ENCODE assay signal across 13 mouse cellular contexts in genomic region chr11:106387020-106387419, GRCm38 (mm10). TPM values are rescaled to one million over a fixed set of nuclear protein-coding genes. Genes with fewer than 3 reads are reported as not detected.
DNase-seq lines count a peak whose midpoint lies in the region; ATAC-seq and TF ChIP-seq lines count a peak whose summit lies in the region.
"Had no signal": no experiment of that assay in that cellular context is flagged by ENCODE, and none has a peak within 500 bp of the region (broad histone marks: within the 10 kb centered on the region; RNA-seq: fewer than 3 reads in every experiment).

No protein-coding gene starts in this region.

- H3K27me3 ChIP-seq in heart, embryonic 15.5 days, result no peaks in the 10 kb centered on the region
- no peaks in the 10 kb centered on the region for H3K27me3 ChIP-seq in myocyte (ENCODE audit: control insufficient read depth, insufficient read depth, insufficient read length)
- H3K27me3 ChIP-seq in hindbrain, embryonic 14.5 days (ENCODE audit: control insufficient read depth, insufficient read depth, low read length), result no peaks in the 10 kb centered on the region
- H3K27me3 ChIP-seq: kidney, embryonic 15.5 days; limb, embryonic 12.5 days had no signal

- no peaks in the 10 kb centered on the region for H3K36me3 ChIP-seq in heart, embryonic 15.5 days
- no peaks in the 10 kb centered on the region for H3K36me3 ChIP-seq in myocyte (ENCODE audit: control insufficient read depth, insufficient read depth)
- no peaks in the 10 kb centered on the region for H3K36me3 ChIP-seq in hindbrain, embryonic 14.5 days (replicated peaks; ENCODE audit: control insufficient read depth, insufficient read depth)
- H3K36me3 ChIP-seq: kidney, embryonic 15.5 days; limb, embryonic 12.5 days had no signal

- no peaks in the 10 kb centered on the region for H3K9me3 ChIP-seq in heart, embryonic 15.5 days (replicated peaks)
- no peaks in the 10 kb centered on the region for H3K9me3 ChIP-seq in hindbrain, embryonic 14.5 days (ENCODE audit: control insufficient read depth, low read length)
- H3K9me3 ChIP-seq: kidney, embryonic 15.5 days; limb, embryonic 12.5 days had no signal

- peak overlapping the region; percentile 41; the same call in 1 of the 2 replicates for H3K27ac ChIP-seq in heart, embryonic 15.5 days
- no peak overlapping the region for H3K27ac ChIP-seq in hindbrain, embryonic 14.5 days
- H3K27ac ChIP-seq: limb, embryonic 12.5 days; stomach, postnatal 0 days had no signal

- H3K4me2 ChIP-seq in heart, embryonic 15.5 days, result no peak overlapping the region
- H3K4me2 ChIP-seq in myocyte (ENCODE audit: low read depth), result peak overlapping the region; percentile 45
- no peak overlapping the region for H3K4me2 ChIP-seq in hindbrain, embryonic 14.5 days (replicated peaks)
- H3K4me2 ChIP-seq: kidney, embryonic 15.5 days; limb, embryonic 12.5 days had no signal

- no peak overlapping the region; the same call in 1 of the 2 replicates for H3K4me3 ChIP-seq in heart, embryonic 15.5 days
- no peak overlapping the region for H3K4me3 ChIP-seq in myocyte
- H3K4me3 ChIP-seq in hindbrain, embryonic 14.5 days (replicated peaks; ENCODE audit: low read length), result no peak overlapping the region
- H3K4me3 ChIP-seq: kidney, embryonic 15.5 days; limb, embryonic 12.5 days had no signal

- intact Hi-C loops in heart, postnatal 14 days (cut with DNase I), result no loop called here

- WGBS in heart, embryonic 15.5 days, result 60% methylated on average over 6 of the region's 6 CpGs
- WGBS in hindbrain, embryonic 14.5 days, result 84% methylated on average over 6 of the region's 6 CpGs

- H3K4me1 ChIP-seq in heart, embryonic 15.5 days (replicated peaks), result peaks cover 25% of the 10 kb centered on the region; the same call in 1 of the 2 replicates
- H3K4me1 ChIP-seq in hindbrain, embryonic 14.5 days (replicated peaks; ENCODE audit: control insufficient read depth, insufficient read depth, low read length), result no peaks in the 10 kb centered on the region

- no peak for TF ChIP-seq POLR2A in myocyte (IDR thresholded peaks at IDR 0.05; ENCODE audit: insufficient read length, low read depth)

- H3K9ac ChIP-seq in heart, embryonic 15.5 days, result no peak overlapping the region
- no peak overlapping the region for H3K9ac ChIP-seq in hindbrain, embryonic 14.5 days
- H3K9ac ChIP-seq: kidney, embryonic 15.5 days; limb, embryonic 12.5 days had no signal

- H3K79me2 ChIP-seq in myocyte (ENCODE audit: control insufficient read depth, insufficient read depth), result no peaks in the 10 kb centered on the region

- no peak overlapping the region for H3ac ChIP-seq in myocyte (ENCODE audit: control insufficient read depth, insufficient read length)

- DNase-seq in heart, postnatal 14 days, result no peak
- DNase-seq in hindbrain, embryonic 14.5 days (ENCODE audit: low spot score), result no peak
- no peak for DNase-seq in frontal cortex, postnatal 14 days (ENCODE audit: low spot score in 2 of 2)
- DNase-seq: heart, postnatal 4 days had no signal

- no peak for ATAC-seq in heart, embryonic 15.5 days (replicated peaks; ENCODE audit: insufficient number of reproducible peaks, insufficient read depth, low FRiP score, low read depth)
- ATAC-seq in CD4-positive, CD25-positive, alpha-beta regulatory T cell, adult 4 months, result peak; percentile 53
- ATAC-seq in common myeloid progenitor, adult 5-6 weeks (replicated peaks; ENCODE audit: low read depth, poor library complexity, severe bottlenecking), result 0 out of 2 replicates have a peak, but pooled peaks have one; percentile 19
- ATAC-seq in hindbrain, embryonic 14.5 days (ENCODE audit: low FRiP score), result no peak
- no peak for ATAC-seq in monocyte, adult 5-6 weeks (replicated peaks; ENCODE audit: insufficient number of reproducible peaks, low FRiP score, low TSS enrichment, poor library complexity, severe bottlenecking)

TF ChIP-seq in myocyte, 11 proteins besides CTCF, POLR2A, EP300 and RAD21:
- TF ChIP-seq MYOG (IDR thresholded peaks at IDR 0.05; ENCODE audit: control insufficient read depth in 1 of 3, insufficient read depth in 1 of 3, insufficient read length in 2 of 3, low read depth in 2 of 3) (no peak), TCF3 (IDR thresholded peaks at IDR 0.05; ENCODE audit: insufficient read length, low read depth) (no peak), USF1 (IDR thresholded peaks at IDR 0.05; ENCODE audit: low read depth) (no peak), REST (IDR thresholded peaks at IDR 0.05; ENCODE audit: insufficient read depth, insufficient read length) (no peak), MYOD1 (IDR thresholded peaks at IDR 0.05; ENCODE audit: control insufficient read depth in 1 of 3, insufficient read length in 2 of 3, low read depth in 2 of 3) (no peak), TCF12 (IDR thresholded peaks at IDR 0.05; ENCODE audit: insufficient read depth, poor library complexity, severe bottlenecking) (no peak), MAX (IDR thresholded peaks at IDR 0.05; ENCODE audit: low read depth) (no peak), E2F4 (IDR thresholded peaks at IDR 0.05; ENCODE audit: insufficient read depth) (no peak)

RNA-seq across cellular contexts. Expression of gene Icam2, which starts 0.9 kb away (rescaled TPM):
- 79.4 and 87.1 TPM in 2 replicates for polyA plus RNA-seq in heart, embryonic 15.5 days (2015; fragmentation: Nextera tagmentation; extraction: Ambion mirVana)
- 10 to 100 TPM; 44.1 to 44.7 TPM for total RNA-seq in heart, postnatal 14 days (2021)
- 100 to 1,000 TPM; 132 to 138 TPM for polyA plus RNA-seq in CD4-positive, CD25-positive, alpha-beta regulatory T cell, adult 4 months (2017; shearing (Covaris generic))
- total RNA-seq in common myeloid progenitor, adult 5-6 weeks (2017), result 54.6 and 70.8 TPM in 2 replicates
- polyA plus RNA-seq in myocyte (2012; fragmentation: generic; extraction: Trizol), result not detected
- 13.6 and 18.6 TPM in 2 replicates for polyA plus RNA-seq in hindbrain, embryonic 14.5 days (2014; fragmentation: Nextera tagmentation; extraction: Ambion mirVana)
- total RNA-seq in monocyte, adult 5-6 weeks (2017), result 32.3 to 70.2 TPM (median 56.4 TPM) in 3 replicates

RNA-seq across cellular contexts. Expression of gene Prr29, which starts 21.7 kb away (rescaled TPM):
- 0.44 and 0.62 TPM in 2 replicates for polyA plus RNA-seq in heart, embryonic 15.5 days (2015; fragmentation: Nextera tagmentation; extraction: Ambion mirVana)
- total RNA-seq in heart, postnatal 14 days (2021), result 1 to 10 TPM; 1.0 to 1.7 TPM
- polyA plus RNA-seq in CD4-positive, CD25-positive, alpha-beta regulatory T cell, adult 4 months (2017; shearing (Covaris generic)), result under 1 TPM in 1 of 2 experiments, not detected in 1; 0.43 TPM
- not detected in 2 replicates for total RNA-seq in common myeloid progenitor, adult 5-6 weeks (2017)
- polyA plus RNA-seq in myocyte (2012; fragmentation: generic; extraction: Trizol), result 0.32 TPM
- not detected in 2 replicates for polyA plus RNA-seq in hindbrain, embryonic 14.5 days (2014; fragmentation: Nextera tagmentation; extraction: Ambion mirVana)
- total RNA-seq in monocyte, adult 5-6 weeks (2017), result not detected in 3 replicates
- total RNA-seq: layer of hippocampus, postnatal 25 days had no signal
- polyA plus RNA-seq: limb, embryonic 12.5 days had no signal

RNA-seq across cellular contexts. Expression of gene Scn4a, which starts 33.9 kb away (rescaled TPM):
- 0.06 and 0.24 TPM in 2 replicates for polyA plus RNA-seq in heart, embryonic 15.5 days (2015; fragmentation: Nextera tagmentation; extraction: Ambion mirVana)
- 1 to 10 TPM; 6.8 to 7.9 TPM for total RNA-seq in heart, postnatal 14 days (2021)
- under 1 TPM in 1 of 2 experiments, not detected in 1; 0.14 TPM for polyA plus RNA-seq in CD4-positive, CD25-positive, alpha-beta regulatory T cell, adult 4 months (2017; shearing (Covaris generic))
- total RNA-seq in common myeloid progenitor, adult 5-6 weeks (2017), result 0.05 TPM in 1 of 2 replicates, not detected in the other
- polyA plus RNA-seq in myocyte (2012; fragmentation: generic; extraction: Trizol), result 15.3 TPM
- polyA plus RNA-seq in hindbrain, embryonic 14.5 days (2014; fragmentation: Nextera tagmentation; extraction: Ambion mirVana), result not detected in 2 replicates
- 0.11 to 0.38 TPM (median 0.29 TPM) in 3 replicates for total RNA-seq in monocyte, adult 5-6 weeks (2017)

Comparison
In these comparisons a context has a peak if more than half of its experiments do, and no peak if none do; other contexts are left out.
1. ATAC-seq: peak in CD4-positive, CD25-positive, alpha-beta regulatory T cell, adult 4 months (single experiment) and common myeloid progenitor, adult 5-6 weeks (single experiment); none in heart, embryonic 15.5 days (single experiment), hindbrain, embryonic 14.5 days (single experiment) and monocyte, adult 5-6 weeks (single experiment).
2. RNA of gene Icam2, which starts 0.9 kb away (polyA plus RNA-seq): 132 to 138 TPM in CD4-positive, CD25-positive, alpha-beta regulatory T cell, adult 4 months, 79.4 to 87.1 TPM in heart, embryonic 15.5 days and 13.6 to 18.6 TPM in hindbrain, embryonic 14.5 days; not detected in myocyte (single experiment); every median in the first group is over 10 times any median in the second.
3. RNA of gene Scn4a, which starts 33.9 kb away (polyA plus RNA-seq): 15.3 TPM in myocyte (single experiment); 0.14 TPM in CD4-positive, CD25-positive, alpha-beta regulatory T cell, adult 4 months, 0.06 to 0.24 TPM in heart, embryonic 15.5 days and not detected in hindbrain, embryonic 14.5 days; every median in the first group is over 10 times any median in the second.